Mouse (Mus musculus) CH12.LX (cell line): ENCODE measurements at regions not wholly inside any gene's neighbourhood (a gene's known extent, or its start where the extent isn't known, plus 50 kb on each side); places are given as distances from the start of the nearest gene placed in this dataset.

Experiments
- CTCF ChIP-seq, 2 experiments: IDR thresholded peaks in 1 of 2; conservative IDR thresholded peaks in 1 of 2; 2 replicates each; pipeline ENCODE4 v1.5.1; 2011 to 2012; ENCODE audit warnings: low read depth in 2 of 2, low read length in 2 of 2, improper control_type of control experiment in 1 of 2, inconsistent platforms in 1 of 2, mild to moderate bottlenecking in 1 of 2, moderate library complexity in 1 of 2
- E2F4 ChIP-seq: IDR thresholded peaks from 2 replicates; pipeline ENCODE4 v1.6.1; 2011; ENCODE audit warnings: low read depth, low read length, improper control_type of control experiment; ENCODE audit not compliant: insufficient replicate concordance
- JUND ChIP-seq: conservative IDR thresholded peaks from 2 replicates; pipeline ENCODE4 v1.6.1; 2011; ENCODE audit warnings: low read depth, low read length, improper control_type of control experiment
- POLR2A ChIP-seq: IDR thresholded peaks from 2 replicates; pipeline ENCODE4 v1.6.1; 2011; ENCODE audit warnings: low read depth, mild to moderate bottlenecking, improper control_type of control experiment, low read length
- ZNF384 ChIP-seq: IDR thresholded peaks from 2 replicates; pipeline ENCODE4 v1.6.1; 2012; ENCODE audit warnings: low read depth, low read length, improper control_type of control experiment, inconsistent platforms

GRCm38 (mm10) chr12:99126129-99126528, 205.8 kb downstream of the Ttc8 start:
- TF ChIP-seq JUND (no peak), POLR2A (no peak), ZNF384 (no peak), CTCF (conservative IDR thresholded peaks at IDR 0.05 in 1 of 2, IDR thresholded peaks at IDR 0.05 in 1 of 2; ENCODE audit: low read depth in 2 of 2, low read length in 2 of 2) (peak in 1 of 2 experiments; percentile 38; a peak in 2 of 4 replicates), E2F4 (no peak)
